Mouse (Mus musculus) spleen, adult 12 weeks (tissue): ENCODE results near the gene Mef2c.

ENCODE experiments used
- DNase-seq: peaks from one replicate; pipeline ENCODE4 v3.0.0; 2022; ENCODE audit warnings: low spot score

Mef2c gene

DNA sequence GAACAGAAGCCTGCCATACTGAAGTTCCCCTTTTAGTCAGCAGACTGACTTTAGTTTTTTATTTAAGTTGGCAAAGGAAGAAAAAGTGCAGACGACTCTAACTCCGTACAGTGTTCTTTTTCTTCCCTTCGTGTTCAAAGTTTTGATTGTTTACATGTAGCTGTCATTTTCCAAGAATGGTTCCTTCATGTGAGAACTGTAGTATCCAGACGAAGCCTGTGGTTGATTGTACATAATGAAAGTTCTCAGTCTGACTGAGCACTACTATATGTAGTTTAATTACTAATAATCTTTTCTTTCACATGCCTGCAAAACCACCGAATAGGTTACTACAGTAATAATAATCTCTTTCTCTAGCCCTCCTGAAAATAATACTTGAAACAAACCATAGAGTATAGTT is 68.6 kb downstream of the Mef2c start:
- no peak for DNase-seq

DNA sequence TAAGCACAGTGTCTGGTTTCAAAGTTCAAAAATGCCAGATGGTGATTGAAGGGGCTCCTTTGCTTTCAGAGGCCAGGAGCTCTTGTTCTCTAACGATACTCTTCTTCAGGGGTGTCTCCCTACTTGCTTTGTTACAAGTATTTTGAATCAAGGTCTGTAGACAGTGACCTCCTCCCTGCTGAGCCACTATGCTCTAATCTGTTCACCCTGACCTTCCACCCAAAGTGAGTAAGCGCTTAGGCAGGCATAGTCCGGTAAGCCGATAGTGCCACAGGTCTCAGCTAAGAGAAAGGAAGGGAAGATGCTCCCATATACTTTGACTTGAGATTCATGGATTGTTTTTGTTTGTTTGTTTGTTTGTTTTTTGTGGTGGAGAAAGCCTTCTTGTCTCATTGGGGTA is 69.5 kb downstream of the Mef2c start:
- no peak for DNase-seq

GRCm38 (mm10) chr13:83573855-83574583 is 70.2 kb downstream of the Mef2c start:
- no peak for DNase-seq

DNA sequence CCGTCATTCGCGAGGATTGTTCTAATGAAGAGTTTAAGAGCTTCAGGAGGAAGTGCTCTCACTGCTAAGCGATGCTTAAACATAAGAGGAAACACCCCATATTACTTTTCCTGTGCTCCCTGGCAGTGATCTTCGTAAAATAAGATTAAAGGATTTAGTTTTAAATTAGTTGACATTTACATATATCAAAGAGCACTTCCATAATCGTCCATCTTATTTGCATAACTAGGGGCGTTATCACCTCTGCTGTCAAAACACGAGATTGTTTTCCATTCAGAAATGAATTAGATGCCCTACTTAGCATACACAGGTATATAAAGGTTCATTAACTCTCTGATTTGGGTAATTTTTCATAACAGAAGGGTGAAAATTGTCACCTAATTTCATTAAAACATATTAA is 71.0 kb downstream of the Mef2c start:
- DNase-seq: no peak

DNA sequence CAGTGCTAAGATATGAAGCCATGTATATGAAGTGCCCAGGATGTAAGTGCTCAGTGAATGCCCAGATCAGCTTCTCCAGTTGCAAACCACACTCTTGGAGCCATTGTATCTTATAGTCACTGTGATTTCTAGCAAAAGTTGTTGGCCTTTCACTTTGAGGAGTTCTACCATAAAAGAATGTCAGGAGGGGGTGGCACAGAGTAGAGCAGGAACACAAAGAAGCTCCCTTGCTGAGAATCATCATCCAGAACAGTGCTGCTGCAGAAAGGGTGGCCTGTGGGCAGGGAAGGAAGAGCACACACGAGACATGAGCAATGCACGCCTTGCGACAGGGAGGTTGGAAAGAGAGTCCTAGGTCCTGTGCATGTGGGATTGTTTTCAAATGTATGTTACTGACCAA is 75.6 kb downstream of the Mef2c start:
- no peak for DNase-seq

- no peak for DNase-seq
These were observed 77.0 kb downstream of the Mef2c start for GRCm38 (mm10) chr13:83580856-83581255.

- DNase-seq: no peak
These were observed 78.7 kb downstream of the Mef2c start for GRCm38 (mm10) chr13:83582564-83582963.

DNA sequence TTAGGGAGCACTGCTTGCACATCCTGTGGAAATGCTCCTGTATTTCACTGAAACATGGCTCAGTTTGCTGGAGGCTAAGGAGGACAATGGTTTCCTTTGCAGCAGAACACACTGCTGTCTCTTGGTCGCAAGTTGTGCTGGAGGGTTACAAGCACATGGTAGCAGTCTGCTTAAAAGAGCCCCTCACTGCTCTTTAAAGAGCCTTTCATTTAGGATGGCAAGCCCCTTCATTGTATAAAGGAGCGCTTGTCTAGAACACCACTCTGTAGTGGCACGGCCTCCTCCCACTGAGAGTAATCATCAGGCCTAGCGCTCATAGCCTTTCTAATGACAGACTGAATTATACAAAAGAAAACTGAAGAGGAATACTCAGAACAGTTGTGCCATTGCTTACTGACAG is 80.0 kb downstream of the Mef2c start:
- no peak for DNase-seq

- DNase-seq: no peak
These were observed 81.5 kb downstream of the Mef2c start for GRCm38 (mm10) chr13:83585359-83585758.

- DNase-seq: no peak
These were observed 84.4 kb downstream of the Mef2c start for GRCm38 (mm10) chr13:83588186-83588585.

DNA sequence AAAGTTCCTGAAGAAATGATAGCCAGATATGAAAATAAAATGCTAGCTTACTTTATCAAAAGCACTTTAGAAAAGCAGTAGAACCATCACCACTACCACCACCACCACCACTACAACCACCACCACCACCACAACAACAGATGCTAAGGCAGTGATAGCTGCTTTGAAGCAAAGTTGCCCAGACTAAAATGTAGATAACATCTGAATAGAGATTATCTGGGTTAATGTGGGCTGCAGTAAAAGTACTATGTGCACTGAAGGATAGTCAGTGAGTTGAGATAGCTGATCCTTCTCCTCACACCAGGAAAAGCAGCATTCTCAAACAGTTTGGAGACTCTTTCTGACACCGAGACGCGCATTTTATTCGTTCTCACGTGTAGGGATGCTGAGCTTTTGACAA is 87.1 kb downstream of the Mef2c start:
- DNase-seq: no peak

- DNase-seq: no peak
These were observed 91.6 kb downstream of the Mef2c start for GRCm38 (mm10) chr13:83595429-83595828.

DNA sequence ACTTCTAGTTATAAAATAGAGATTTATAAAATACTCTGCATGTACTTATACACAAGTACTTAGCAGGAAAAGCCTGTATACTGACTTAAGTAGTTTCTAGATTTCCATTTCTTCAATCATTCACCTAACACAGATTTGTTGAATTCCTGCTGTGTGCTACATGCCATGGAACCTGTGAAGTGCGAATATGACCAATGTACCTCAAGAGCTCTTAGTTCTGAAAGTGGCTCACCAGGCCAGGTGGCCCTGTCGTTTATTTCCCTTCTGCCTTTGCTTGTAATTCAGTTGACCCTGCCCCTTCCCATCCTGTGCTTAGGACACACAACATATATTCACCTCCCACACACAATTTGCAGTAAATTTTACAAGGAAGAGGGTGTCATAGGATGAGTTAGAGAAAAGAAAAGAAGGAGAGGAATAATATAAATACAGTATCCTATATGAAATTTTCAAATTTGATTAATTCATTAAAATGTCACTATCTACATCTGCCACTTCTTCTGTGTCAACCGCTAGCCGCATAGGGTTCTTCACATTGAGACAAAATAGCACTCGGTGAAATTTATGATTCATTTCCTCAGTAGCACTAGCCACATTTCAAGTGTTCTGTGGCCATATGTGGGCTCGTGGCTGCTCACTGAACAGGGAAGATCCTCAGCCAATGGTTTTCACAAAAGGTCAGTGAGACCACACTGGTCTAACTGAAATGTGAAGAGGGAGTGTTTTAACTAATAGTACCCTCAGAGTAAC is 93.3 kb downstream of the Mef2c start:
- no peak for DNase-seq

GRCm38 (mm10) chr13:83597739-83598210 is 93.9 kb downstream of the Mef2c start:
- no peak for DNase-seq

GRCm38 (mm10) chr13:83600301-83600700 is 96.5 kb downstream of the Mef2c start:
- no peak for DNase-seq

GRCm38 (mm10) chr13:83601741-83602140 is 97.9 kb downstream of the Mef2c start:
- no peak for DNase-seq

DNA sequence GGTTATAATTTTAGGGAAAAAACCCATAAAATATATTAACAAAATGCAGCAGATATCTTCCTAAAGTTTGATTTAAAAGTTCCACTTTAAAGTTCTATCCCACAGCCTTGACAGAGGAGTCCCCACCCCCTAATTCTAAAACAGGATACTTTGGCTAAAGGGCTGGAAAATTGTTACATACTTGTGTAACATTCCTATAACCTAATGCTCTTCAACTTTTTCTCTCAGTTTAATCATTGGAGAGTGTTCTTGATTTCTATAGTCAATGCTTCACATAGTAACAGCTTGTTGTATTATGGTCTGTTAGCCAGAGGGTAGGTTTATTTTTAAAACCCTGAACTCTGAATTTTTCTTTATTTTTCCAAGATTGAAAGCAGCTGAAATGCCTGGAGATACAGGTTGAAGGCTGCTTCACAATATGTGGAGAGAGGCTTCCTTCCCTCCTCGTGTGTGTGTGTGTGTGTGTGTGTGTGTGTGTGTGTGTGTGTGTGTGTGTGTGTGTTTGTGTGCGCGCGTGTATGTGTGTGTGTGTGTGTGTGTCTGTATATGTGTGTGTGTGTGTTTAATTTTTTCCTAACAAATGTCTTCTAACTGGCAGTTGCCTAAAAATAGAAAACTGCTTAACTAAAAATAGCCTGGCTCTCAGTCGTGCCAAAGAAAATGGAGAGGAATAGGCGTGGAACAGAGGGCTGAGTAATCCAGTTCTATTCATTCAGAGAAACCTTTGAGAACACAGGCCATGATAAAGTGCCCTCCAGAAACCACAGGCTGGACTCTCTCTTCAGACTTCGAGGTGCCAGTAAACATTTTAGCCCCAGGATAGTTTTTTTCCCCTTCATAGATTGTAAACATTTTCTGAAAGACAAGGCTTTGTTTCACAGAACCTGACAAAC is 99.8 kb downstream of the Mef2c start:
- DNase-seq: no peak

GRCm38 (mm10) chr13:83604320-83604719 is 100.5 kb downstream of the Mef2c start:
- DNase-seq: no peak

GRCm38 (mm10) chr13:83604785-83605184 is 101.0 kb downstream of the Mef2c start:
- DNase-seq: no peak

DNA sequence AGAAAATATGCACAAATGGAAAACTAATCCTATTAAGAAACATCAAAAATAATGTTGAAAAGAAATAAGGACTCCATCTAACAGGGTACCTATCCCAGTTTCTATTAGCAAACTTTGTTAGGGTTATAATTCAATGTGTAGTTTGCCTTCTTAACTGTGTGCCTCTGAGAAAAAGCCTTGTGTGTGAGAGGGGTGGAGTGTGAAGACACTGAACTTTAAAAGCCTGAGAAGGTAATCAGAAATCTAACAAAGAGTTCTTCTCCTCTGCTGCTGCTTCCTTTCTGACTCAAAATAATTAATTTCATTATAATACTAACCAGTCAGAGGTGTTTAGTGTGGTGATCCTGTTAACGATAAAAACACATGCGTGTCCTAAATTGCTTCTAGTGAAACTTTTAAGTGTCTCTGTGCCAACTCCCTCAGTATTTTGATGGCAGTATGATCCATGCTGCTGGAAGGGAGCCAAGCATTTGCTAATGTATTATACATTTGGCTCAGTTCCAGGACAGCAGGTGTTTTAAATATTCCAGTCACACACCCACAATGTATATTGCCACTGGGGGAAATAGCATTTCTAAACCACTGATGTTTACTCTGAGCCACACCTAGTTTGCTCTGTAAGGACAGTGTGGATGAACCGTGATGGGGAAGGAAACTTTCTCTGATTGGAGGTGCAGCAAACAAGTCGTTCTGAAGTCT is 104.2 kb downstream of the Mef2c start:
- no peak for DNase-seq

DNA sequence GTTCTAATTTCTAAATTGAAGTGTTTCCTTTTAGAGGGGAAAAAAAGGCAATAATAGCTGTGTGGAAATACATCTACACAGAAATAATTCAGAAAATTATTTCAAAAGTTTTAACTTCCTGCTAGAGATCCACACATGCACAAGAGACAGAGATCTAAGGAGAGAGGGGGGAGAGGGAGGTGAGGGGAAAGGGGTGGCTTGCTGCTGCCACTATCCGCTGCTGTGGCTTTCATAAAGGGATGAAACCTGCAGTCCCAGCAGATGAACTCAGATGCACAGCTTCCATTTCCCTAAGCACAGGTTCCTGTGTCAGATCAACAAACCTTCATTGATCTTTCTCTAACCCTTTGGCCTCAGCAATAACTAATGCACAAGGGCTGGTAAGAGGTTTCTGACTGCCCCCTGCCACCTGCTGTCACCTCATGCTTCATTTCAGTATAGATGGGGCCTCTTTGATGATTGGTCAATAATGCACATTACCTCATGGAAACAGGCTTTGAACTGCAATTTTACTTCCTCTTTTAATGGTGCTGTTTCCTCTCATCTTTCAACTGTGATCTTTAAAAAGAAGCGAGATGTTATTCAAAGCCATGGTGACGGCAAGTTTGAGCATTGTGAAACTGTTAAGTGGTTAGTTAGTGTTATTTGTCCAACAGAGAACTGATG is 105.2 kb downstream of the Mef2c start:
- DNase-seq: peak; percentile 34
